Mouse (Mus musculus) ES-E14 (cell line): ENCODE results near the gene Pgap3.

ENCODE experiments used
- CHD2 ChIP-seq: IDR thresholded peaks from 2 replicates; pipeline ENCODE4 v1.6.1; 2014; ENCODE audit warnings: mild to moderate bottlenecking, low read depth, low read length, inconsistent platforms
- HCFC1 ChIP-seq: IDR thresholded peaks from 2 replicates; pipeline ENCODE4 v1.6.1; 2012; ENCODE audit warnings: low read length, inconsistent platforms, borderline replicate concordance; ENCODE audit not compliant: insufficient read depth
- MAFK ChIP-seq: IDR thresholded peaks from 2 replicates; pipeline ENCODE4 v1.6.1; 2014; ENCODE audit warnings: mild to moderate bottlenecking, low read depth, low read length, inconsistent platforms; ENCODE audit not compliant: insufficient read depth
- ZC3H11A ChIP-seq: IDR thresholded peaks from 2 replicates; pipeline ENCODE4 v1.6.1; 2012; ENCODE audit warnings: low read depth, mild to moderate bottlenecking, inconsistent platforms, low read length, borderline replicate concordance
- ZNF384 ChIP-seq: IDR thresholded peaks from 2 replicates; pipeline ENCODE4 v1.6.1; 2012; ENCODE audit warnings: low read depth, low read length, inconsistent platforms

DNA sequence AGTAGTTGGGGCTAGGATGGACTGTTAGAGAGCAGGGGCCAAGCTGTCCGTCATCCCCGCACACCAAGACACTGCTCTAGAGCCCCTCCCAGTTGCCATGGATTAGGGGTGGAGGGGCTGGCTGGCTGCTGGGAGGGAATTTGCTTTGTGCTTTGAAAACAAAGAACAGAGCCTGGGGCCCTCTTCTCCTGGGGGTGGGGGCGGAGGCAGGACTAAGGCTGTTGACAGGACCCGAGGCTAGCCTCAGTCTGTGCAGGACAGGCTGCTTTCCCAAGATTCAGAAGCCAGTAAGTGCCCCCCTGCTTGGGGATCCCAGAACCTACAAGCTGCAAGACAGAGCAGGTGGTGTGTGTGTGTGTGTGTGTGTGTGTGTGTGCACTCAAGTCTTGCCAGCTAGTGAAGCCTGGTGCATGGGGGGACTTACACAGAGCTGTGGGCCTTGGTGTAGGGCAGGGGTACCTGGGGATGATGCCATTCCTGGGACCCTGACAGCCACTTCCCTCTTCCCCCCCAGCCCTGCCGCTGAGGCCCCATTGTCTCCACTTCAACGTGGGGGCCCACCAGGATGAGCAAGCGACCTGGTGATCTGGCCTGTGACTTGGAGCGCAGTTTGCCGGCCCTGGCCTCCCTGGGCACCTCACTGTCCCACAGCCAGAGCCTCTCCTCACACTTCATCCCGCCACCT lies 28.6 kb downstream of the Pgap3 start:
- no peak for TF ChIP-seq CHD2
- TF ChIP-seq MAFK: no peak
- no peak for TF ChIP-seq HCFC1
- no peak for TF ChIP-seq ZNF384
- no peak for TF ChIP-seq ZC3H11A
